Mouse (Mus musculus): Measurements from ENCODE around the gene B830017H08Rik. TPM values are rescaled to one million over a fixed set of nuclear protein-coding genes. Genes with fewer than 3 reads are reported as not detected.

Gene B830017H08Rik
- polyA plus RNA-seq, 1 experiment, result not detected

- Histone ChIP-seq H3K9me3 (replicated peaks; ENCODE audit: control insufficient read depth, insufficient read depth, low read length, poor library complexity, severe bottlenecking) (no peaks in the 10 kb centered on the region), H3K36me3 (ENCODE audit: control insufficient read depth, insufficient read depth, low read length, poor library complexity, severe bottlenecking) (no peaks in the 10 kb centered on the region), H3K4me3 (ENCODE audit: low read depth, low read length) (no peak overlapping the region), H3K27ac (ENCODE audit: insufficient read depth, low read length) (no peak overlapping the region), H3K27me3 (ENCODE audit: control insufficient read depth, insufficient read depth, low read length, poor library complexity, severe bottlenecking) (peaks cover 9% of the 10 kb centered on the region), H3K4me1 (ENCODE audit: control insufficient read depth, insufficient read depth, low read length) (peaks cover 2% of the 10 kb centered on the region), H3K9ac (ENCODE audit: low read depth, poor library complexity, severe bottlenecking) (no peak overlapping the region)
- no peak for TF ChIP-seq POLR2A (IDR thresholded peaks at IDR 0.05; ENCODE audit: insufficient read depth, low read length)
- TF ChIP-seq CTCF (IDR thresholded peaks at IDR 0.05; ENCODE audit: low read depth, low read length), result no peak
- no peak for TF ChIP-seq EP300 (IDR thresholded peaks at IDR 0.05; ENCODE audit: insufficient read depth, low read depth, low read length)
Observed at GRCm38 (mm10) chr16:17830385-17831178, 2.3 kb upstream of the B830017H08Rik start.

DNA sequence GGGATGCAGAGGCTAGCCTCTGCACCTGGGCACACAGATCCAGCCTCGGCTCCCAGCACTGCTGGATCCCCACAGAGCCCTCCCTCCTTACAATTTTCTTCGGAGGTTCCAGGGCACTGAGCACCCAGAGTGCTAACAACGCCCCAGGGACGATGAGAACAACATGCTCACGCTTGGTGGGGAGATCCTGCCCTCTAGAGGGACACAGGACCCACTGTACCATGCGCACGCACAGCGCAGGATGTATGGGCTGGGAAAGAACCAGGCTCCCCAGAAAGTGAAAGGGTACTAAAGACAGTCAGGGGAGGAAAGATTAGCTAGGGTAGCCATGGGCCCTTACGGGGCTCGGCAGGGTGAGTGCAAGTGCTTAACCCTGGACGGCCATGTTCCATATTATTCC, 1.1 kb upstream of the B830017H08Rik start:
- no peak overlapping the region for H3K27ac ChIP-seq (ENCODE audit: insufficient read depth, low read length)
- no peaks in the 10 kb centered on the region for H3K36me3 ChIP-seq (ENCODE audit: control insufficient read depth, insufficient read depth, low read length, poor library complexity, severe bottlenecking)
- H3K27me3 ChIP-seq (ENCODE audit: control insufficient read depth, insufficient read depth, low read length, poor library complexity, severe bottlenecking), result peaks cover 9% of the 10 kb centered on the region
- no peaks in the 10 kb centered on the region for H3K9me3 ChIP-seq (replicated peaks; ENCODE audit: control insufficient read depth, insufficient read depth, low read length, poor library complexity, severe bottlenecking)
- no peak overlapping the region for H3K9ac ChIP-seq (ENCODE audit: low read depth, poor library complexity, severe bottlenecking)
- no peak overlapping the region for H3K4me3 ChIP-seq (ENCODE audit: low read depth, low read length)
- TF ChIP-seq EP300 (IDR thresholded peaks at IDR 0.05; ENCODE audit: insufficient read depth, low read depth, low read length), result no peak
- peak; percentile 65 for TF ChIP-seq CTCF (IDR thresholded peaks at IDR 0.05; ENCODE audit: low read depth, low read length)
- no peak for TF ChIP-seq POLR2A (IDR thresholded peaks at IDR 0.05; ENCODE audit: insufficient read depth, low read length)
- peaks cover 2% of the 10 kb centered on the region for H3K4me1 ChIP-seq (ENCODE audit: control insufficient read depth, insufficient read depth, low read length)

GRCm38 (mm10) chr16:17833321-17833680, 380 bp downstream of the B830017H08Rik start:
- peaks cover 2% of the 10 kb centered on the region for H3K4me1 ChIP-seq (ENCODE audit: control insufficient read depth, insufficient read depth, low read length)
- no peak overlapping the region for H3K27ac ChIP-seq (ENCODE audit: insufficient read depth, low read length)
- H3K27me3 ChIP-seq (ENCODE audit: control insufficient read depth, insufficient read depth, low read length, poor library complexity, severe bottlenecking), result peaks cover 9% of the 10 kb centered on the region
- peak overlapping the region; percentile 68 for H3K4me3 ChIP-seq (ENCODE audit: low read depth, low read length)
- no peaks in the 10 kb centered on the region for H3K36me3 ChIP-seq (ENCODE audit: control insufficient read depth, insufficient read depth, low read length, poor library complexity, severe bottlenecking)
- TF ChIP-seq EP300 (IDR thresholded peaks at IDR 0.05; ENCODE audit: insufficient read depth, low read depth, low read length) (no peak), POLR2A (IDR thresholded peaks at IDR 0.05; ENCODE audit: insufficient read depth, low read length) (no peak), CTCF (IDR thresholded peaks at IDR 0.05; ENCODE audit: low read depth, low read length) (no peak)
- H3K9me3 ChIP-seq (replicated peaks; ENCODE audit: control insufficient read depth, insufficient read depth, low read length, poor library complexity, severe bottlenecking), result no peaks in the 10 kb centered on the region
- peak overlapping the region; percentile 81 for H3K9ac ChIP-seq (ENCODE audit: low read depth, poor library complexity, severe bottlenecking)

- Histone ChIP-seq H3K36me3 (ENCODE audit: control insufficient read depth, insufficient read depth, low read length, poor library complexity, severe bottlenecking) (no peaks in the 10 kb centered on the region), H3K9ac (ENCODE audit: low read depth, poor library complexity, severe bottlenecking) (peak overlapping the region; percentile 81), H3K9me3 (replicated peaks; ENCODE audit: control insufficient read depth, insufficient read depth, low read length, poor library complexity, severe bottlenecking) (no peaks in the 10 kb centered on the region), H3K27ac (ENCODE audit: insufficient read depth, low read length) (no peak overlapping the region), H3K4me3 (ENCODE audit: low read depth, low read length) (peak overlapping the region; percentile 68), H3K4me1 (ENCODE audit: control insufficient read depth, insufficient read depth, low read length) (peaks cover 2% of the 10 kb centered on the region), H3K27me3 (ENCODE audit: control insufficient read depth, insufficient read depth, low read length, poor library complexity, severe bottlenecking) (peaks cover 9% of the 10 kb centered on the region)
- TF ChIP-seq POLR2A (IDR thresholded peaks at IDR 0.05; ENCODE audit: insufficient read depth, low read length) (no peak), EP300 (IDR thresholded peaks at IDR 0.05; ENCODE audit: insufficient read depth, low read depth, low read length) (no peak), CTCF (IDR thresholded peaks at IDR 0.05; ENCODE audit: low read depth, low read length) (no peak)
Observed at GRCm38 (mm10) chr16:17833681-17834399, 919 bp downstream of the B830017H08Rik start.

DNA sequence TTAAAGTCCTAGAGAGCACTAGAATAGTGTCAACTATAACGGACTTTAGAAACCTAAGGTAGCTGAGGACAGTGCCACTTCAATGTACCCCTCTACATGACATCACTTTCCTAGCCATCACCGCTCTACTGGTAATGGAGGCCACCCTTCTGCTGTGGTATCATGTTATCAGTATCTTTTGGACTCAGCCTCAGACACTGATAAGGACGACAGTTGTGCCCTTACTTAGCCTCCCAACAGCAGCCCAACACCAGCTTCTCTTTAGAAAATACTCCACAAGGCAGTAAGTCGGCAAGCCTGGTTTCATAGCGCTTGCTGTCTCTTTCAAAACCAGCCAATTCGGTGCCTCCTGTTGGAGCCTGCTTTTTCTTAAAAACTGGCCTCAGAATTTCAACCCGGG, 1.6 kb downstream of the B830017H08Rik start:
- H3K36me3 ChIP-seq (ENCODE audit: control insufficient read depth, insufficient read depth, low read length, poor library complexity, severe bottlenecking), result no peaks in the 10 kb centered on the region
- H3K9me3 ChIP-seq (replicated peaks; ENCODE audit: control insufficient read depth, insufficient read depth, low read length, poor library complexity, severe bottlenecking), result no peaks in the 10 kb centered on the region
- no peak overlapping the region for H3K27ac ChIP-seq (ENCODE audit: insufficient read depth, low read length)
- peak overlapping the region; percentile 81; the same call in 1 of the 2 replicates for H3K9ac ChIP-seq (ENCODE audit: low read depth, poor library complexity, severe bottlenecking)
- peaks cover 2% of the 10 kb centered on the region for H3K4me1 ChIP-seq (ENCODE audit: control insufficient read depth, insufficient read depth, low read length)
- peaks cover 9% of the 10 kb centered on the region for H3K27me3 ChIP-seq (ENCODE audit: control insufficient read depth, insufficient read depth, low read length, poor library complexity, severe bottlenecking)
- H3K4me3 ChIP-seq (ENCODE audit: low read depth, low read length), result no peak overlapping the region
- TF ChIP-seq CTCF (IDR thresholded peaks at IDR 0.05; ENCODE audit: low read depth, low read length) (no peak), POLR2A (IDR thresholded peaks at IDR 0.05; ENCODE audit: insufficient read depth, low read length) (no peak), EP300 (IDR thresholded peaks at IDR 0.05; ENCODE audit: insufficient read depth, low read depth, low read length) (no peak)

- Histone ChIP-seq H3K4me3 (ENCODE audit: low read depth, low read length) (no peak overlapping the region), H3K4me1 (ENCODE audit: control insufficient read depth, insufficient read depth, low read length) (peaks cover 2% of the 10 kb centered on the region), H3K9me3 (replicated peaks; ENCODE audit: control insufficient read depth, insufficient read depth, low read length, poor library complexity, severe bottlenecking) (no peaks in the 10 kb centered on the region), H3K27ac (ENCODE audit: insufficient read depth, low read length) (no peak overlapping the region), H3K9ac (ENCODE audit: low read depth, poor library complexity, severe bottlenecking) (no peak overlapping the region), H3K27me3 (ENCODE audit: control insufficient read depth, insufficient read depth, low read length, poor library complexity, severe bottlenecking) (peaks cover 9% of the 10 kb centered on the region), H3K36me3 (ENCODE audit: control insufficient read depth, insufficient read depth, low read length, poor library complexity, severe bottlenecking) (no peaks in the 10 kb centered on the region)
- TF ChIP-seq CTCF (IDR thresholded peaks at IDR 0.05; ENCODE audit: low read depth, low read length), result no peak
- no peak for TF ChIP-seq POLR2A (IDR thresholded peaks at IDR 0.05; ENCODE audit: insufficient read depth, low read length)
- TF ChIP-seq EP300 (IDR thresholded peaks at IDR 0.05; ENCODE audit: insufficient read depth, low read depth, low read length), result no peak
Observed at GRCm38 (mm10) chr16:17835481-17835880, 2.6 kb downstream of the B830017H08Rik start.
